Mouse (Mus musculus) kidney, embryonic 15.5 days (tissue): Measurements from ENCODE around the gene Duxf3. TPM values are rescaled to one million over a fixed set of nuclear protein-coding genes. Genes with fewer than 3 reads are reported as not detected.
A peak's percentile ranks its signal among the peaks of the same experiment; 100 is the strongest.

Experiments used
- ATAC-seq: fragments of 200-750 bp; cut with Nextera tagmentation; replicated peaks from 2 replicates; pipeline ENCODE4 v1.8.0; 2017; ENCODE audit warnings: moderate TSS enrichment; ENCODE audit not compliant: low FRiP score
- H3K27ac ChIP-seq: fragments of 300-500 bp; sonication (generic); 2 replicates; pipeline ENCODE4 v1.5.1; 2015; ENCODE audit warnings: mild to moderate bottlenecking, inconsistent platforms
- H3K27me3 ChIP-seq: fragments of 300-500 bp; sonication (generic); 2 replicates; pipeline ENCODE4 v1.6.1; 2015; ENCODE audit warnings: inconsistent platforms
- H3K36me3 ChIP-seq: fragments of 300-500 bp; sonication (generic); 2 replicates; pipeline ENCODE4 v1.6.1; 2015; ENCODE audit warnings: inconsistent platforms
- H3K4me1 ChIP-seq: fragments of 300-500 bp; sonication (generic); 2 replicates; pipeline ENCODE4 v1.6.1; 2015; ENCODE audit warnings: inconsistent platforms
- H3K4me2 ChIP-seq: fragments of 300-500 bp; sonication (generic); 2 replicates; pipeline ENCODE4 v1.6.1; 2015; ENCODE audit warnings: moderate library complexity, mild to moderate bottlenecking, inconsistent platforms
- H3K4me3 ChIP-seq: fragments of 300-500 bp; sonication (generic); replicated peaks from 2 replicates; pipeline ENCODE4 v1.5.1; 2015; ENCODE audit warnings: mild to moderate bottlenecking, inconsistent platforms
- H3K9ac ChIP-seq: fragments of 300-500 bp; sonication (generic); 2 replicates; pipeline ENCODE4 v1.6.1; 2015; ENCODE audit warnings: mild to moderate bottlenecking, inconsistent platforms
- H3K9me3 ChIP-seq: fragments of 300-500 bp; sonication (generic); replicated peaks from 2 replicates; pipeline ENCODE4 v1.6.1; 2016; ENCODE audit warnings: inconsistent platforms
- WGBS: fragments of 180-500 bp; shearing (Covaris S2); methylation state at CpG from one replicate; pipeline ENCODE4 v1.1.7; 2015; ENCODE audit warnings: mixed read lengths; 5-methylcytosine and 5-hydroxymethylcytosine counted together
- polyA plus RNA-seq: library from polyadenylated mRNA; unstranded; fragments of >200 nt; fragmentation: Nextera tagmentation; extraction: Ambion mirVana; gene quantifications from 2 replicates; pipeline ENCODE4 v1.2.1, GENCODE M21; 2015

The Duxf3 gene
- polyA plus RNA-seq, 1 experiment from 2014 or later: not detected

DNA sequence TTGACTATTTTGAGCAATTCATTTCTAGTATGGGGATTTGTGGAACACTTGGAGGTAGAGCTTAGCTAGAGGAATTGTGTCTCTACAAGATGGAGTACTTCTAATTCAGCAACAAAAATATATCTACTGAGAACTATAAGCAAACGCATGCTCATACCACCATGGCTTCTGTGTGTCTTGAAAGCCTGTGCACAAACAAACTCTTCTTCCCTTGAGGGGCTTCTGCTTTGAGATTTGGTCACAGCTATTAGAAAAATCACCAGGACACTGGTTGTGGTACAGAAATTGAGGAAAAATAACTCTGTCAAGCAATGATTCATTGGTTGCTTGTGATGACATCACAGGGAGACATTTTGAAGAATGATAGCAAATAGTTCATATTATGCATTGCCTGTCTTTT lies 17.1 kb downstream of the Duxf3 start:
- Histone ChIP-seq H3K27ac (no peak overlapping the region), H3K4me3 (no peak overlapping the region), H3K27me3 (no peaks in the 10 kb centered on the region), H3K9ac (no peak overlapping the region), H3K4me2 (no peak overlapping the region), H3K36me3 (no peaks in the 10 kb centered on the region), H3K4me1 (no peaks in the 10 kb centered on the region), H3K9me3 (no peaks in the 10 kb centered on the region)
- 82% methylated on average over 1 of the region's 1 CpGs for WGBS
- ATAC-seq: no peak

DNA sequence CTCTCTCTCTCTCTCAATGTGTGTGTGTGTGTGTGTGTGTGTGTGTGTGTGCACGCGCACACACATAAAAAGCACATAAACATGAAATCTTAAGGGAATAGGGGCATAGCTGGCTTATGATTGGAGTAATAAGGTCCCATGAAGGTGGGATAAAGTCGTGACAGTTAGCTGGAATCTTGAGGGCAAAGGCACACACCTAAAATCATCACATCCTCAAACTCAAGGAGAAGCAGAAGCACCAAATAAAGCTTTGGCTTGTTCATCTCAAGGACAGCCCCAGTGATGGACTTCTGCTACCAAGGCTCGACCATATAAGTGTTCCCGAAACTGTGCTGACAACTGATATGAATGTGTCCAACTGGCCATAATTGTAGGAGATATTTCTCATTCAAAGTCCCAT lies 17.5 kb downstream of the Duxf3 start:
- no peaks in the 10 kb centered on the region for H3K9me3 ChIP-seq
- no peak for ATAC-seq
- no peaks in the 10 kb centered on the region for H3K4me1 ChIP-seq
- no peak overlapping the region for H3K4me2 ChIP-seq
- H3K4me3 ChIP-seq: no peak overlapping the region
- WGBS: 81% methylated on average over 5 of the region's 5 CpGs
- H3K36me3 ChIP-seq: no peaks in the 10 kb centered on the region
- H3K9ac ChIP-seq: no peak overlapping the region
- no peak overlapping the region for H3K27ac ChIP-seq
- H3K27me3 ChIP-seq: no peaks in the 10 kb centered on the region

DNA sequence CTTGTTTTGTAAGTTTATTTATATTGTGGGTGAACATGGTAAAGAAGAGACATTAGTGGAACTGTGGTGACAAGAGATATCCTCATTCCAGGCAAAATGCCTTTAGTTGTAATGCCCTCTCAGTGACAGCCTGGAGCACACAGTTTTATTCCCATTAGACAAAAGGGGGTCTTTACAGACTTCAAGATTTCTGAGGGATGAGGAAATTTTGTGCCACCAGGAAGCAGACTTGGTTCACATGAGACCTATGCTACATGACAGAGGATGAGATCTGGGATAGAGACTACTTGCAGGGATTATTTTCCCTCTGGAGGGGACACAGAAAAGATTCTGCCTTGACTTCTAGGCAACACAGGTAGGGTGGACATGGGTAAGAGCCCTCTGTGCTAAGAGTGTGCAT lies 18.0 kb downstream of the Duxf3 start:
- Histone ChIP-seq H3K4me1 (no peaks in the 10 kb centered on the region), H3K27ac (no peak overlapping the region), H3K27me3 (no peaks in the 10 kb centered on the region), H3K36me3 (no peaks in the 10 kb centered on the region), H3K9ac (no peak overlapping the region), H3K4me3 (no peak overlapping the region), H3K4me2 (no peak overlapping the region), H3K9me3 (no peaks in the 10 kb centered on the region)
- ATAC-seq: no peak

DNA sequence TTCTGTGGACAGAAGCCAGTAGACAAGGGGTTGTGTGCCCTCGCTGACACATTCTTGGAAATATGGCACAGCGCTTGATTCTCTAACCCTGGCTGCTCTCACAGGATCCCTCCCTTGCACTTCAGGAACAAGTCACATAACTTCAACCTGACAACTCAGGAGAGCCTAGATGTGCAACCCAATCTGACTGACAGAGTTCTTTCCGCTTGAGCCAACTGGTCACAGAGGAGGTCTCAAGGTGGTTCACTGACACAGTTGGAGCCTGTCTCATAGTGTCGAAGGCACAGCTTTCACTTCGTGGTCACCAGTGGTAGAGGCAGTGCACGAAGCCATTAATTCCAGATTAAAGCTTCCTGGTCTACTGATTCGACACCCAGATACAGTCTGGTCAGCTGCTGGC lies 20.2 kb downstream of the Duxf3 start:
- H3K9ac ChIP-seq: no peak overlapping the region
- no peak for ATAC-seq
- H3K4me2 ChIP-seq: no peak overlapping the region
- H3K27me3 ChIP-seq: no peaks in the 10 kb centered on the region
- H3K4me1 ChIP-seq: no peaks in the 10 kb centered on the region
- H3K4me3 ChIP-seq: no peak overlapping the region
- no peak overlapping the region for H3K27ac ChIP-seq
- 71% methylated on average over 7 of the region's 7 CpGs for WGBS
- no peaks in the 10 kb centered on the region for H3K9me3 ChIP-seq
- H3K36me3 ChIP-seq: no peaks in the 10 kb centered on the region

DNA sequence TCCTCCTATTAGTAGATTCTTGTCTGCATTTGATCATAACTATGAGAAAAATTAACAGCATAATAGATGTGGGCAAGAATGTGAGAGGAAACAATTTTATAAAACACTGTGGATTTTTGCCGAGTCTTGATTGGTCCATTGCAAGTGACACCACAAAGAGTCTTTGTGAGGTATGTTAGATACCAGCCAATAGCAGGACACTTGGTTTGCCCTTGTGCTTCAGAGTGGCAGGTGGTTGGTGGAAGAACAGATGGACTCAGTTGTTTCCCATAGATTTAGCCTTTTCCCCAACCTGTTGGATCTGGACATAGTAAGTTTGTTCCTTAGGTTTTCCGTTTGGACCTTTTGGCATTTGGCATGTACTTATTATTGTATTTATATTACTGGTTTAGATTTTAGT lies 21.3 kb downstream of the Duxf3 start:
- H3K4me3 ChIP-seq: no peak overlapping the region
- H3K27me3 ChIP-seq: no peaks in the 10 kb centered on the region
- no peaks in the 10 kb centered on the region for H3K4me1 ChIP-seq
- ATAC-seq: no peak
- no peak overlapping the region for H3K4me2 ChIP-seq
- no peaks in the 10 kb centered on the region; the same call in 1 of the 2 replicates for H3K9me3 ChIP-seq
- no peak overlapping the region for H3K9ac ChIP-seq
- WGBS: 91% methylated on average over 2 of the region's 2 CpGs
- H3K27ac ChIP-seq: no peak overlapping the region
- H3K36me3 ChIP-seq: no peaks in the 10 kb centered on the region

DNA sequence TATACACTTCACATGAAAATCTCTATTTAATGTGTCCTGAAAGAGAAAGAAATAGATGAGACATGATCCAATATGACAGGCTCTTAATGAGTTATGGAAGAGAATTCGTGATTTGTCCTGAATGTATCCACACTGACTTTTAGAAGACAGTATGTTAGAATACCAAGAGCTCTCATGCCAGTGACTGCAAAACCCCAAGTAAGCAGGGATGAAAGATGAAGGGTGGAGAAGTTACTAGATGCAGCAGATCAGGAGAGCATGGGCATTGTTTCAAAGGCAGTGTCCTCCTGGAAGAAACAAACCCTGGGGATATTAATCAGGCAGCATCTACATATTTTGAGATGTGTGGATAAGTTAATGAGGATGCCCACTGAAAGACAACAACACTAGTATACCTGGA lies 22.0 kb downstream of the Duxf3 start:
- no peak overlapping the region for H3K4me3 ChIP-seq
- H3K27me3 ChIP-seq: no peaks in the 10 kb centered on the region
- H3K36me3 ChIP-seq: no peaks in the 10 kb centered on the region
- 69% methylated on average over 1 of the region's 1 CpGs for WGBS
- no peak overlapping the region for H3K4me2 ChIP-seq
- H3K4me1 ChIP-seq: no peaks in the 10 kb centered on the region
- no peak overlapping the region for H3K27ac ChIP-seq
- no peak for ATAC-seq
- no peaks in the 10 kb centered on the region; the same call in 1 of the 2 replicates for H3K9me3 ChIP-seq
- no peak overlapping the region for H3K9ac ChIP-seq

DNA sequence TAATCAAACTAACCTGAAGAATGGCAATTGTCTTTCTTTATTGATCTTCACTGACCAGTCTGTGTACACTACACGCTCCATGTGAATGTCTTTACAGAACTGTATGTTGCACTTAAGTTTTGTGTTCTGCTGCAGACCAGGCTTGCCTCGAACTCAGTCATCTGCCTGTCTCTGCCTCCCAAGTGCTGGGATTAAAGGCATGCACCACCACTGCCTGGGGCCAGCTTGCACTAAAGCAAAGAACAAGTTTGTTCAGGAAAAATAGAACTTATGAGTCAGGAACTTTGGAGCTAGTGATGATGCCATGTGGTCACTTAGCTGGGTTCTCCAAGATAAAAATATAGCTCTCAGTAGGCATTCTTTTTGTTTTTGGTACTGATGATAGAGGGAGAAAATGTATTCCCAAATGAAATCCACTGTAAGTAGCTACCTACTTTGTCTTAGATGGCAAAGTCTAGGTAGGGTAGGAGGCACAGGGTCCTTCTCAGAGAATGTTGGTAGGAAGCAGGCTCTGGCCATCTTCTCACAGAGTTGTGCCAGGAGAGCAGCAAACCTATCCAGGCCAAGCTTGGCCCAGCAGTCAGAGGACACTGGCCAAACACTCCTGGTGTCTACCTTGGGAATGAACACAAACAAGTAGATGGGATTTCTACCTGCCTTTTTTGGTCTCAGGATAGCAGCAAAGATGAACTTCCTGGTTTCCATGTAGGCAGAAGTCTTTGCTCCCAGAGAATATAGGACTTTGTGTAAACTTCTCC lies 22.6 kb downstream of the Duxf3 start:
- H3K4me3 ChIP-seq: no peak overlapping the region
- WGBS: 73% methylated on average over 2 of the region's 2 CpGs
- H3K36me3 ChIP-seq: no peaks in the 10 kb centered on the region
- H3K9ac ChIP-seq: no peak overlapping the region
- H3K4me2 ChIP-seq: no peak overlapping the region
- no peaks in the 10 kb centered on the region for H3K27me3 ChIP-seq
- no peak overlapping the region for H3K27ac ChIP-seq
- no peaks in the 10 kb centered on the region for H3K4me1 ChIP-seq
- no peaks in the 10 kb centered on the region; the same call in 1 of the 2 replicates for H3K9me3 ChIP-seq
- no peak for ATAC-seq

DNA sequence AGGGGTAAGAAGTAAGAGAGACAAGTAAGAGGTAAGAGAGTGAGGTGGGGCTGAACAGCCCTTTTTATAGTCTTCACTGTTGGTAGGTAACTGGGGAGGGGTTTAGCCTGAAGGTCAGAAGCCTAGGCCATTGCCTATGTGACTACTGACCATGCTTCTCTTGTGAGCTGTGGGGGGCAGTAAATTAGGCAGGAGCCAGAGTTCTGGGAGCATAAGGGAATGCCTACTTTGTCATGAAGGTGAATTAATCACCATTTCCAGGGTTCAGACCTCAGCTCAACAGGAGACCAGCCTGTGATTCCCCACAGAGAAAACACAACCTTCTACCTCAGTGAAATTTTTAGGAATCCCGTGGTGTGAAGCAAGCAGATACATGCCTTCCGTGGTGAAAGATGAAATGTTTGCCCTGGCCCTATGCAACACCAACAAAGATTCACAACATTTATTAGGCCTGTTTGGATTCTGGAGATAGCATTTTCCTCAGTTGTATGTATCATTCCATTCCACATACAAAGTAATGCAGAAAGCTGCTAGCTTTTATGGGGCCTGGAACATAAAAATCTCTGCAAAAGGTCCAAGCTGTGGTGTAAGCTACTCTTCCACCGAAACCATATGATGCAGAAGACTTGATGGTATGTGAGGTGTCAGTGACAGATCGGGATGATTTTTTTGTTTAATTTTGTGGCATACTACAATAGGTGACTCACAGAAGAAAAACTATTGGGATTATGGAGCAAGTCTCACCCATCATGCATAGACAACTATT lies 25.7 kb downstream of the Duxf3 start:
- no peak overlapping the region for H3K9ac ChIP-seq
- no peaks in the 10 kb centered on the region; the same call in 1 of the 2 replicates for H3K9me3 ChIP-seq
- H3K4me1 ChIP-seq: no peaks in the 10 kb centered on the region
- 87% methylated on average over 4 of the region's 4 CpGs for WGBS
- H3K27ac ChIP-seq: no peak overlapping the region
- H3K4me3 ChIP-seq: no peak overlapping the region
- no peaks in the 10 kb centered on the region for H3K27me3 ChIP-seq
- ATAC-seq: 0 out of 2 replicates have a peak, but pooled peaks have one; percentile 15
- H3K4me2 ChIP-seq: no peak overlapping the region
- H3K36me3 ChIP-seq: no peaks in the 10 kb centered on the region

DNA sequence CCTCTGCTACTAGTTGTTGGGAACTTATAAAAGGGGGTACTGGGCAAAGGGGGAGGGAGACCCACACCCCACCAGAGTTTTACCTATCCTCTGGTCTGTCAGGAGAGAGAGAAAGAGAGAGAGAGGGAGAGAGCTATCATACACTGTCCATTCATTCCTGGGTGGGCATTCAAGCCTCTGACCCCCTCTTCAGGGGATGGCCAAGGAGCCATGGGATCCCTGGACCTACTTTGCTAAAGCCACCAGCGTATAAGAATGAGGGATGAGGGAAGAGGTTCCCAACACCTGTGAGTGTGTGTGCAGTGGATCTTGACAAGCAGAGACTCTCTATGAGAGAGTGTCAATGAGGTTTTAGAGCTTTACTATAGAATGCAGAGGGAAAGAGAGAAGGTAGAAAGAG lies 26.5 kb downstream of the Duxf3 start:
- no peaks in the 10 kb centered on the region for H3K36me3 ChIP-seq
- ATAC-seq: 0 out of 2 replicates have a peak, but pooled peaks have one; percentile 25
- H3K4me1 ChIP-seq: no peaks in the 10 kb centered on the region
- H3K9me3 ChIP-seq: no peaks in the 10 kb centered on the region; the same call in 1 of the 2 replicates
- no peak overlapping the region for H3K27ac ChIP-seq
- no peak overlapping the region for H3K4me3 ChIP-seq
- WGBS: 47% methylated on average over 1 of the region's 1 CpGs
- H3K4me2 ChIP-seq: no peak overlapping the region
- H3K27me3 ChIP-seq: no peaks in the 10 kb centered on the region
- H3K9ac ChIP-seq: no peak overlapping the region

Other genes with a start within 250 kb of the Duxf3 start
- not detected in 2 replicates for gene AW822073, start 7.7 kb downstream of the Duxf3 start, polyA plus RNA-seq
- not detected in 2 replicates for gene Gm4981, start 4.0 kb upstream of the Duxf3 start, polyA plus RNA-seq
- gene Gcc2, start 22.8 kb upstream of the Duxf3 start, polyA plus RNA-seq: 58.5 and 69.7 TPM in 2 replicates
- 149 and 157 TPM in 2 replicates for gene Lims1, start 90.8 kb upstream of the Duxf3 start, polyA plus RNA-seq
- gene Ranbp2, start 214.2 kb upstream of the Duxf3 start, polyA plus RNA-seq: 24.5 and 24.6 TPM in 2 replicates